Mouse (Mus musculus): ENCODE measurements around the gene Scap. TPM values are rescaled to one million over a fixed set of nuclear protein-coding genes. Genes with fewer than 3 reads are reported as not detected.

Gene Scap
- polyA plus RNA-seq (2015; fragmentation: Nextera tagmentation; extraction: Ambion mirVana) = 24.6 and 26.2 TPM in 2 replicates

DNA sequence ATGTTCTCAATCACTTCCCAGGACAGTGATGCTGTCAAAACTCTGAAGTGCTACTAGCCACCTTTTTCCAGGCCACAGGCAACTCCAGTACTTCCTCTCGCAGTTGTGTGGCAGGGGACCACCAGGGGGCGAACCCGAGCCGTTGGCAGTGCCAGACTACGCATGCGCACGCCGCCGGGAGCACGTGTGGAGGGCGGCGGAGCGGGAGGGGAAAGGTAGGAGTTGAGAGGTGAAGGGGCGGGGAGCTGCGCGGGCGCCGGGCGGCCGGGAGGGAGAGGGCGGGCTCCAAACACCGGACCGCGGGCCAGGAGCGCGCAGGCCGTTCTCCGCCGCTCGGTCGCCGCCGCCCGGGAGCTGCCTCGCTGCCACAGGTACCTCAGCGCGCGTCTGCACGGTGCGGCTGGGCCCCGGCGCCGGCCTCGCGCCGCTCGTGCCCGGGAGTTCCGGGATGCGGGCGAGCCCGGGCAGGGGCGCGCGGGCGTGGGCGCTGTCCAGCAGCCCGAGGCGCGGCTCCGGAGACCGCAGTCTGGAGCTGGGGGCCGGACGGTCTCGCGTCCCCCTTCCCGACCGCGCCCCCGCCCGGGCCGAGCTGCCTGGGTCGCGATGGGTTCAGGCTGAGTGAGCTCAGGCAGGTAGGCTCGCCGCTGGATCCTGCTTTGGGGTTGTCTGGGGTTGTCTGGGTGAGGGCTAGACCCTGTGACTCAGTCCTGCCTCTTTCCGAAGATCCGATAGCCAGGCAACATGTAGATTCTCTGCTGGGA lies at the start of gene Scap:
Gene Scap, plus strand, starts transcription at position 154 of the 761 bp plus-strand sequence.
- no peaks in the 10 kb centered on the region for H3K36me3 ChIP-seq (ENCODE audit: control insufficient read depth, insufficient read depth, low read length)
- H3K9ac ChIP-seq (ENCODE audit: low read length) = peak within 1 kb of the TSS; percentile 80
- peak; percentile 95 for ATAC-seq (ENCODE audit: low read depth)
- peak within 1 kb of the TSS; percentile 93 for H3K4me2 ChIP-seq (ENCODE audit: low read depth, low read length)
- H3K4me1 ChIP-seq (replicated peaks; ENCODE audit: control insufficient read depth, insufficient read depth, low read length) = peaks cover 5% of the 10 kb centered on the region
- H3K9me3 ChIP-seq (ENCODE audit: control insufficient read depth, low read length) = no peaks in the 10 kb centered on the region
- H3K4me3 ChIP-seq (ENCODE audit: low read length) = peak within 1 kb of the TSS; percentile 85
- no peak within 1 kb of the TSS for H3K27ac ChIP-seq (ENCODE audit: low read length)
- under 1% methylated on average over 22 of the region's 78 CpGs for WGBS
- H3K27me3 ChIP-seq (ENCODE audit: control insufficient read depth, insufficient read depth, low read depth, low read length) = no peaks in the 10 kb centered on the region

DNA sequence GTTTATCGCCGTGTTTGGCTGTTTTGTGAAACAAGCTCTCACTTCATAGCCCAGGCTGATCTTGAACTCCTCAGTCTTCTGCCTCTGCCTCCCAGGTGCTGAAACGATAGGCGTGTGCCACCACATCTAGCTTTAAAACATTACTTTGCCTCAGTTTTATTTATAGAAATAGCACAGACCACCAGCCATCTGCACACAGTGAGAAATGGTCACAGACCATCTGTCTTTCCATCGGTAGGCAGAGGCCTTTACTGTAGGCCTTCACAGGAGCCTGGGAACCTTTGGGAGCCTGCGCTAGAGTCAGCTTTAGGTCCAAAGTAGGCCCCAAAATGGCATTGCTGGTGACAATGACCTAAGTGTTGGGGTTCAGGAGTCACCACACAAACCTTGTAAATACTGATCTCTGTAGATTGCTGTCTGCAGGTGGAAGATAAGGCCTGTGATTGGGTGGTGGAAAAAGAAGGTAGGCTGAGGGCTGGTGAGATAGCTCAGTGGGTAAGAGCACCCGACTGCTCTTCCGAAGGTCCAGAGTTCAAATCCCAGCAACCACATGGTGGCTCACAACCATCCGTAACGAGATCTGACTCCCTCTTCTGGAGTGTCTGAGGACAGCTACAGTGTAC lies 48.9 kb upstream of the Scap start:
- ATAC-seq (ENCODE audit: low read depth) = no peak
- Histone ChIP-seq H3K27ac (ENCODE audit: low read length) (no peak overlapping the region), H3K27me3 (ENCODE audit: control insufficient read depth, insufficient read depth, low read depth, low read length) (no peaks in the 10 kb centered on the region), H3K36me3 (ENCODE audit: control insufficient read depth, insufficient read depth, low read length) (no peaks in the 10 kb centered on the region), H3K4me2 (ENCODE audit: low read depth, low read length) (no peak overlapping the region), H3K9me3 (ENCODE audit: control insufficient read depth, low read length) (no peaks in the 10 kb centered on the region), H3K4me1 (replicated peaks; ENCODE audit: control insufficient read depth, insufficient read depth, low read length) (no peaks in the 10 kb centered on the region), H3K9ac (ENCODE audit: low read length) (no peak overlapping the region), H3K4me3 (ENCODE audit: low read length) (no peak overlapping the region)
- 95% methylated on average over 8 of the region's 10 CpGs for WGBS

DNA sequence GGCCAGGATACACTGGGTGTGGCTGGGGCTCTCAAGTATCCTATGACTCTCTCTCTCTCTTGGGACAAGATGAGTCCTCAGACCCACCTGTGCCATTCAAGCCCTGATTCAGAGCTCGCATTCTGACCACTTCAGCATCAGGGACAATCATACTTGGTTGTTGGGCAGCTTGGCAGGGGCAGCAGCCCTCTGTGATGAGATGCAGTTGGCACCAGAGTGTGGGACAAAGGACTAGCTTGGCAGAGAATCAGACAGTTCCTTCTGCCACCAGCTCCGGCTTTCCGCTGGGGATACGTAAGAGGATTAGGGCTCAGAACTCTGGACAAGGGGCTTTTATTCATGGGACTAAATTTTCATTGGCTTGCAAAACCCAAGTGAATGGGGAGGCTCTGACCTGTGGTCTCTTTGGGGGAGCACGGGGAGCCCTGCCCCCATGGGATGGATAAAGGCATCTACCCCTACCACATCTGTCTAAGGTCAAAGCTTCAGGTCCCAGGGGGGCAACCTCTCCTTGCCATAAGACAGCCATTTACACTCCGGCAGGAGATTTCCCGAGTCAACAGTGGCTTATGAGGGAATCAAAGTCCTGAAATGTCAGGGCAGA lies 45.7 kb upstream of the Scap start:
- no peaks in the 10 kb centered on the region for H3K4me1 ChIP-seq (replicated peaks; ENCODE audit: control insufficient read depth, insufficient read depth, low read length)
- no peak overlapping the region for H3K4me2 ChIP-seq (ENCODE audit: low read depth, low read length)
- H3K9me3 ChIP-seq (ENCODE audit: control insufficient read depth, low read length) = no peaks in the 10 kb centered on the region
- H3K27ac ChIP-seq (ENCODE audit: low read length) = no peak overlapping the region
- 77% methylated on average over 7 of the region's 7 CpGs for WGBS
- H3K36me3 ChIP-seq (ENCODE audit: control insufficient read depth, insufficient read depth, low read length) = no peaks in the 10 kb centered on the region
- H3K9ac ChIP-seq (ENCODE audit: low read length) = no peak overlapping the region
- no peaks in the 10 kb centered on the region for H3K27me3 ChIP-seq (ENCODE audit: control insufficient read depth, insufficient read depth, low read depth, low read length)
- H3K4me3 ChIP-seq (ENCODE audit: low read length) = no peak overlapping the region
- no peak for ATAC-seq (ENCODE audit: low read depth)

DNA sequence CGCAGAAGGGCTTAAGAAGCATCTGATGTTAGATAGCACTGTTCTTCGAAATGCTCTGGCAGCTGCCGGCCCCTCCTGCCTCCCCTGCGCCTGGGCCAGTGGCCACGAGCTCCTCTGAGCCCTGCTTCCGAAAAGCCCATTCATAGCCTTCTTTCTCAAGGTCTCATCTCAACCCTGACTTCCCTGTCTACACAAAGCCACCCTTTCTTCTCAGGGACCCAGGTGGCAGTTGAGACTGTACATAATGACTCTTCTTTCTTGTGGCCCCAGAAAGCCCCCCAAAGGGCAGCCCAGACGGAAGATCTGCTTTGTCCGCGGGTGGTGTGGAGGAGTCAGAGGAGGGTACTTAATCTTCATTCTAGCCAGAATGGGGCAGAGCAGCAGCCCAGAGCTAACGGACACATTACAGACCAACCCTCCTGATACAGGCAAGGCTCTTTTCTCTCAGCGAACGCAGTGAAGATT lies 39.8 kb upstream of the Scap start:
- Histone ChIP-seq H3K27ac (ENCODE audit: low read length) (no peak overlapping the region), H3K9me3 (ENCODE audit: control insufficient read depth, low read length) (no peaks in the 10 kb centered on the region), H3K36me3 (ENCODE audit: control insufficient read depth, insufficient read depth, low read length) (no peaks in the 10 kb centered on the region), H3K4me2 (ENCODE audit: low read depth, low read length) (no peak overlapping the region), H3K9ac (ENCODE audit: low read length) (no peak overlapping the region), H3K4me1 (replicated peaks; ENCODE audit: control insufficient read depth, insufficient read depth, low read length) (no peaks in the 10 kb centered on the region), H3K4me3 (ENCODE audit: low read length) (no peak overlapping the region), H3K27me3 (ENCODE audit: control insufficient read depth, insufficient read depth, low read depth, low read length) (no peaks in the 10 kb centered on the region)
- no peak for ATAC-seq (ENCODE audit: low read depth)
- 72% methylated on average over 12 of the region's 12 CpGs for WGBS

DNA sequence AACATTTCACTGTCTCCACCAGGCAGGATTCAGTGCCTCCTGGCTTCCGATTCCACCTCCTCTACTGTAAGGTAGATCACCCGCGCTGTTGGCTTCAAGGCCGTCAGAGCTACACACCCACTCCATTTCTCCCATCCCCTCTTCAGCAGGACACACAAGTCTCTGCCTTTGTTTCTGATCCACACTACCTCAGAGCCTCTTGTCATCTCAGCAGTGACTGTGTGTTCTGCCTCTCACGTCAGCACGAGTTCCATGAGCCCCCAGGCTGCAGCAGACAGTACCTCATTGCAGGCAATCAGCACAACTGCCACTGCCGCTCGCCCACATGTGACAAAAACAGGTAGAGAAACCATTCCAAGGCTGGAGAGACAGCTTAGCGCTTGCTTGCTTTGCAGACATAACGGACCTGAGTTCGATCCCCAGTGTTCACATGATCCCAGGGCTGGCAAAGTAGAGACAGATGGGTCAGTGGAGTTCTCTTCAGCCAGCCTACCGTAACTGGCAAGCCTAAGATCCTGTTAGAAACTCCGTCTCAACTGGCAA lies 39.1 kb upstream of the Scap start:
- H3K4me3 ChIP-seq (ENCODE audit: low read length) = no peak overlapping the region
- no peak overlapping the region for H3K9ac ChIP-seq (ENCODE audit: low read length)
- H3K4me2 ChIP-seq (ENCODE audit: low read depth, low read length) = no peak overlapping the region
- WGBS = 81% methylated on average over 13 of the region's 13 CpGs
- no peak overlapping the region for H3K27ac ChIP-seq (ENCODE audit: low read length)
- no peaks in the 10 kb centered on the region for H3K4me1 ChIP-seq (replicated peaks; ENCODE audit: control insufficient read depth, insufficient read depth, low read length)
- H3K27me3 ChIP-seq (ENCODE audit: control insufficient read depth, insufficient read depth, low read depth, low read length) = no peaks in the 10 kb centered on the region
- H3K9me3 ChIP-seq (ENCODE audit: control insufficient read depth, low read length) = no peaks in the 10 kb centered on the region
- ATAC-seq (ENCODE audit: low read depth) = no peak
- no peaks in the 10 kb centered on the region for H3K36me3 ChIP-seq (ENCODE audit: control insufficient read depth, insufficient read depth, low read length)

DNA sequence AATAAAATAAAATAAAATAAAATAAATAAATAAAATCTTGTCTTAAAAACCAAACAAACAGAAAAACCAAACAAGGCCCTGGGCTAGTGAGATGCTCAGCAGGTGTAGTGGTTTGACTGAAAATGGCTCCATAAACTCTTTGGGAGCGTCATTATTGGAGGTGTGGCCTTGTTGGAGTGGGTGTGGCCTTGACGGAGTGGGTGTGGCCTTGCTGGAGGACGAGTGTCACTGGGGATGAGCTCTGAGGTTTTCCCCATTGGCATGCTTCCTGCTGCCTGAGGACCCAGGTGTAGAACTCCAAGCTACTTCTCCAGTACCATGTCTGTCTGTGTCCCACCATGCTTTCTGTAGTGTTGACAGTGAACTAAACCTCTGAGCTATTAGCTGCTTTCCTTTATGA lies 38.3 kb upstream of the Scap start:
- H3K4me3 ChIP-seq (ENCODE audit: low read length) = no peak overlapping the region
- H3K27ac ChIP-seq (ENCODE audit: low read length) = no peak overlapping the region
- H3K9ac ChIP-seq (ENCODE audit: low read length) = no peak overlapping the region
- WGBS = 32% methylated on average over 3 of the region's 3 CpGs
- no peaks in the 10 kb centered on the region for H3K36me3 ChIP-seq (ENCODE audit: control insufficient read depth, insufficient read depth, low read length)
- H3K27me3 ChIP-seq (ENCODE audit: control insufficient read depth, insufficient read depth, low read depth, low read length) = no peaks in the 10 kb centered on the region
- no peaks in the 10 kb centered on the region for H3K9me3 ChIP-seq (ENCODE audit: control insufficient read depth, low read length)
- H3K4me2 ChIP-seq (ENCODE audit: low read depth, low read length) = no peak overlapping the region
- ATAC-seq (ENCODE audit: low read depth) = no peak
- H3K4me1 ChIP-seq (replicated peaks; ENCODE audit: control insufficient read depth, insufficient read depth, low read length) = no peaks in the 10 kb centered on the region

DNA sequence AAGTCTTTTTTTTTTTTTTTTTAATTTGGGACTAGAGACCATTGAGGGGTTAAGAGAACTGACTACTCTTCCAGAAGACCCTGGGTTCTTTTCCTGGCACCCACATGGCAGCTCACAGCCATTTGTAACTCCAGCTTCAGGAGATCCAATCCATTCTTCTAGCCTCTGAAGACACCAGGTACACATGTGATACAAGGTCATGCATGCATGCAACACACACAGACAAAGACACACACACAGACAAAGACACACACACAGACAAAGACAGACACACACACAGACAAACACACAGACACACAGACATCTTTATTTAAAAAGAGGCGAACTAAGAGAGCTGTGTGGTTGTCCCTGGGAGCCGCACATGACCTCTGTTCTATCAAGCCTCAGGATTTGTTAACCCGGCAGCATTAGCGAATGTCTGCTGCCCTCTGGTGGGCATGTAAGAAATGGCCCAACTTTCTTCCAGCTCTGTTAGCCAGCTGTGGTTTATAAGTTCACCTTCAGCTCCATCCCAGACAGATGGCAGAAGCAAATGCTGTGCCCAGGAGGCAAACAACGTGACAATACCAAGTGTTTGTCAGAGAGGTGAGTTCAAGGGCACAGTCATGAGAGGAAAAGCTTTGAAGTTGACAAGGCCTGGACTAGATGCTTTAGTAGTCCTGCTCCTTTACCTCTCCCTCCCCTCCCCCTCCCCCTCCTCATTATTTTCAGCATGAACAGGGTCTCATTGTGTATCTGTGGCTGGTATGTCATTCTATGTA lies 36.0 kb upstream of the Scap start:
- Histone ChIP-seq H3K4me2 (ENCODE audit: low read depth, low read length) (no peak overlapping the region), H3K27me3 (ENCODE audit: control insufficient read depth, insufficient read depth, low read depth, low read length) (no peaks in the 10 kb centered on the region), H3K27ac (ENCODE audit: low read length) (no peak overlapping the region), H3K36me3 (ENCODE audit: control insufficient read depth, insufficient read depth, low read length) (no peaks in the 10 kb centered on the region), H3K4me1 (replicated peaks; ENCODE audit: control insufficient read depth, insufficient read depth, low read length) (no peaks in the 10 kb centered on the region), H3K9ac (ENCODE audit: low read length) (no peak overlapping the region), H3K9me3 (ENCODE audit: control insufficient read depth, low read length) (peaks cover 5% of the 10 kb centered on the region), H3K4me3 (ENCODE audit: low read length) (no peak overlapping the region)
- ATAC-seq (ENCODE audit: low read depth) = peak; percentile 47
- 2% methylated on average over 5 of the region's 5 CpGs for WGBS

DNA sequence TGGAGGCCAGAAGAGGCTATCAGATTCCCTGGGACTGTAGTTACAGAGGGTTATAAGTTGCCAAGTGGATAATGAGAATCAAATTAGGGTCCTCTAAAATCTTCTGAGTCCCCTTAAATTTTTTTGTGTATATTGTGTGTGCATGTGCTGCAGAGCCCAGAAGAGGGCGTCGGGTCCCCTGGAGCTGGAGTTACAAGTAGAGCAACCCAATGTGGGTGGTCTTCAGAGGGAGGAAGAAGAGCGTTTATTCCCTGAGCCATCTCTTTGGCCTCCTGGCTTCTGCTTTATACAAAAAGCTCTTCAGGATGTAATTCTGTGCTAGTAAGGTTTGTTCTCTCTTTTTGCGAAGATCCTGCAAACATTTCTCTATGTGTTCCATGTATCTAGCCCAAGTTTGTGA lies 28.6 kb upstream of the Scap start:
- peaks cover 3% of the 10 kb centered on the region; the same call in 1 of the 2 replicates for H3K4me1 ChIP-seq (replicated peaks; ENCODE audit: control insufficient read depth, insufficient read depth, low read length)
- H3K4me2 ChIP-seq (ENCODE audit: low read depth, low read length) = peak overlapping the region; percentile 59
- peaks cover 6% of the 10 kb centered on the region for H3K9me3 ChIP-seq (ENCODE audit: control insufficient read depth, low read length)
- peak overlapping the region; percentile 86 for H3K27ac ChIP-seq (ENCODE audit: low read length)
- no peaks in the 10 kb centered on the region for H3K36me3 ChIP-seq (ENCODE audit: control insufficient read depth, insufficient read depth, low read length)
- H3K4me3 ChIP-seq (ENCODE audit: low read length) = peak overlapping the region; percentile 64
- peak; percentile 13; the same call in 1 of the 2 replicates for ATAC-seq (ENCODE audit: low read depth)
- H3K27me3 ChIP-seq (ENCODE audit: control insufficient read depth, insufficient read depth, low read depth, low read length) = no peaks in the 10 kb centered on the region
- 3% methylated on average over 4 of the region's 4 CpGs for WGBS
- peak overlapping the region; percentile 84 for H3K9ac ChIP-seq (ENCODE audit: low read length)
